Mouse (Mus musculus): ENCODE measurements at regions not wholly inside any gene's neighbourhood (a gene's known extent, or its start where the extent isn't known, plus 50 kb on each side); places are given as distances from the start of the nearest gene placed in this dataset.
A peak's percentile ranks its signal among the peaks of the same experiment; 100 is the strongest.

- no peak overlapping the region for H3K4me2 ChIP-seq (ENCODE audit: low read depth, low read length)
- H3K9ac ChIP-seq (replicated peaks), result no peak overlapping the region
- no peak for ATAC-seq
- no peak overlapping the region for H3K27ac ChIP-seq (ENCODE audit: low read depth)
- TF ChIP-seq EP300 (IDR thresholded peaks at IDR 0.05; ENCODE audit: low read depth), result no peak
- no peak for TF ChIP-seq CTCF (IDR thresholded peaks at IDR 0.05; ENCODE audit: low read depth)
- WGBS (ENCODE audit: insufficient replicate concordance), result 71% methylated on average over 5 of the region's 5 CpGs
- H3K4me1 ChIP-seq (ENCODE audit: insufficient read depth), result no peaks in the 10 kb centered on the region
- no peak for DNase-seq
- no peaks in the 10 kb centered on the region for H3K27me3 ChIP-seq (ENCODE audit: insufficient read depth, low read length)
- H3K4me3 ChIP-seq (ENCODE audit: low read depth, low read length), result no peak overlapping the region
- H3K36me3 ChIP-seq (replicated peaks; ENCODE audit: insufficient read depth, low read length), result no peaks in the 10 kb centered on the region
- 0 out of 2 replicates have a peak, but pooled peaks cover 4% of the 10 kb centered on the region for H3K9me3 ChIP-seq (ENCODE audit: low read length)
These were observed 119.9 kb upstream of the Csl start for GRCm38 (mm10) chr10:99879362-99879761.

GRCm38 (mm10) chr10:99864711-99865110, 105.3 kb upstream of the Csl start:
- no peak overlapping the region for H3K9ac ChIP-seq (replicated peaks)
- H3K4me2 ChIP-seq (ENCODE audit: low read depth, low read length), result no peak overlapping the region
- no peak overlapping the region for H3K27ac ChIP-seq (ENCODE audit: low read depth)
- H3K9me3 ChIP-seq (ENCODE audit: low read length), result no peaks in the 10 kb centered on the region
- ATAC-seq (no peak), DNase-seq (no peak)
- WGBS (ENCODE audit: insufficient replicate concordance), result 83% methylated on average over 1 of the region's 1 CpGs
- no peak for TF ChIP-seq EP300 (IDR thresholded peaks at IDR 0.05; ENCODE audit: low read depth)
- TF ChIP-seq CTCF (IDR thresholded peaks at IDR 0.05; ENCODE audit: low read depth), result no peak
- no peaks in the 10 kb centered on the region for H3K27me3 ChIP-seq (ENCODE audit: insufficient read depth, low read length)
- H3K4me1 ChIP-seq (ENCODE audit: insufficient read depth), result no peaks in the 10 kb centered on the region
- no peaks in the 10 kb centered on the region for H3K36me3 ChIP-seq (replicated peaks; ENCODE audit: insufficient read depth, low read length)
- no peak overlapping the region for H3K4me3 ChIP-seq (ENCODE audit: low read depth, low read length)

- H3K4me3 ChIP-seq (ENCODE audit: low read depth, low read length), result no peak overlapping the region
- H3K36me3 ChIP-seq (replicated peaks; ENCODE audit: insufficient read depth, low read length), result no peaks in the 10 kb centered on the region
- no peak overlapping the region for H3K4me2 ChIP-seq (ENCODE audit: low read depth, low read length)
- ATAC-seq, result no peak
- H3K4me1 ChIP-seq (ENCODE audit: insufficient read depth), result no peaks in the 10 kb centered on the region
- DNase-seq, result no peak
- H3K27ac ChIP-seq (ENCODE audit: low read depth), result no peak overlapping the region
- no peak overlapping the region for H3K9ac ChIP-seq (replicated peaks)
- no peak for TF ChIP-seq EP300 (IDR thresholded peaks at IDR 0.05; ENCODE audit: low read depth)
- no peak for TF ChIP-seq CTCF (IDR thresholded peaks at IDR 0.05; ENCODE audit: low read depth)
- H3K27me3 ChIP-seq (ENCODE audit: insufficient read depth, low read length), result no peaks in the 10 kb centered on the region
- H3K9me3 ChIP-seq (ENCODE audit: low read length), result no peaks in the 10 kb centered on the region
- 66% methylated on average over 10 of the region's 10 CpGs for WGBS (ENCODE audit: insufficient replicate concordance)
These were observed 101.0 kb upstream of the Csl start for GRCm38 (mm10) chr10:99860322-99861089.

GRCm38 (mm10) chr10:99844110-99844509, 84.7 kb upstream of the Csl start:
- no peak overlapping the region for H3K4me2 ChIP-seq (ENCODE audit: low read depth, low read length)
- H3K4me1 ChIP-seq (ENCODE audit: insufficient read depth), result no peaks in the 10 kb centered on the region
- ATAC-seq (no peak), DNase-seq (no peak)
- H3K36me3 ChIP-seq (replicated peaks; ENCODE audit: insufficient read depth, low read length), result no peaks in the 10 kb centered on the region
- H3K9me3 ChIP-seq (ENCODE audit: low read length), result no peaks in the 10 kb centered on the region
- H3K9ac ChIP-seq (replicated peaks), result no peak overlapping the region
- WGBS (ENCODE audit: insufficient replicate concordance), result 75% methylated on average over 5 of the region's 5 CpGs
- TF ChIP-seq EP300 (IDR thresholded peaks at IDR 0.05; ENCODE audit: low read depth), result no peak
- no peak overlapping the region for H3K27ac ChIP-seq (ENCODE audit: low read depth)
- no peaks in the 10 kb centered on the region for H3K27me3 ChIP-seq (ENCODE audit: insufficient read depth, low read length)
- no peak overlapping the region for H3K4me3 ChIP-seq (ENCODE audit: low read depth, low read length)

- Histone ChIP-seq H3K4me3 (ENCODE audit: low read depth, low read length) (no peak overlapping the region), H3K9me3 (ENCODE audit: low read length) (no peaks in the 10 kb centered on the region), H3K36me3 (replicated peaks; ENCODE audit: insufficient read depth, low read length) (no peaks in the 10 kb centered on the region), H3K4me1 (ENCODE audit: insufficient read depth) (no peaks in the 10 kb centered on the region), H3K27me3 (ENCODE audit: insufficient read depth, low read length) (no peaks in the 10 kb centered on the region), H3K4me2 (ENCODE audit: low read depth, low read length) (no peak overlapping the region), H3K9ac (replicated peaks) (no peak overlapping the region), H3K27ac (ENCODE audit: low read depth) (no peak overlapping the region)
- ATAC-seq (no peak), DNase-seq (no peak)
- 63% methylated on average over 10 of the region's 10 CpGs for WGBS (ENCODE audit: insufficient replicate concordance)
- TF ChIP-seq CTCF (IDR thresholded peaks at IDR 0.05; ENCODE audit: low read depth), result no peak
- no peak for TF ChIP-seq EP300 (IDR thresholded peaks at IDR 0.05; ENCODE audit: low read depth)
These were observed 81.8 kb upstream of the Csl start for GRCm38 (mm10) chr10:99841167-99841843.

GRCm38 (mm10) chr10:99840179-99840876, 80.9 kb upstream of the Csl start:
- DNase-seq, result no peak
- no peaks in the 10 kb centered on the region for H3K4me1 ChIP-seq (ENCODE audit: insufficient read depth)
- TF ChIP-seq EP300 (IDR thresholded peaks at IDR 0.05; ENCODE audit: low read depth) (no peak), CTCF (IDR thresholded peaks at IDR 0.05; ENCODE audit: low read depth) (no peak)
- no peak overlapping the region for H3K4me2 ChIP-seq (ENCODE audit: low read depth, low read length)
- H3K4me3 ChIP-seq (ENCODE audit: low read depth, low read length), result no peak overlapping the region
- H3K9me3 ChIP-seq (ENCODE audit: low read length), result no peaks in the 10 kb centered on the region
- H3K36me3 ChIP-seq (replicated peaks; ENCODE audit: insufficient read depth, low read length), result no peaks in the 10 kb centered on the region
- ATAC-seq, result peak; percentile 29; the same call in 1 of the 2 replicates
- H3K27ac ChIP-seq (ENCODE audit: low read depth), result no peak overlapping the region
- WGBS (ENCODE audit: insufficient replicate concordance), result 57% methylated on average over 10 of the region's 10 CpGs
- H3K9ac ChIP-seq (replicated peaks), result no peak overlapping the region
- H3K27me3 ChIP-seq (ENCODE audit: insufficient read depth, low read length), result no peaks in the 10 kb centered on the region
